Mouse (Mus musculus) T-helper 2 cell (primary cell): ENCODE measurements around the gene Tbccd1.
"Not testable (repeated sequence)": the region's sequence is repeated elsewhere in the genome, so short reads cannot be mapped to it uniquely, and the experiment has no call there.

Source experiments
- in situ Hi-C: fragments of 300-600 bp; cut with MboI, MseI; formaldehyde crosslinking; loops from one replicate; pipeline ENCODE4 v1.15.1; 2025; ENCODE audit warnings: high pct_unique_total_duplicates

Gene Tbccd1

GRCm38 (mm10) chr16:22789908-22790367 lies 67.5 kb downstream of the Tbccd1 start:
- in situ Hi-C loops, result no loop called here

GRCm38 (mm10) chr16:22782686-22783085 lies 74.8 kb downstream of the Tbccd1 start:
- in situ Hi-C loops, result no loop called here

DNA sequence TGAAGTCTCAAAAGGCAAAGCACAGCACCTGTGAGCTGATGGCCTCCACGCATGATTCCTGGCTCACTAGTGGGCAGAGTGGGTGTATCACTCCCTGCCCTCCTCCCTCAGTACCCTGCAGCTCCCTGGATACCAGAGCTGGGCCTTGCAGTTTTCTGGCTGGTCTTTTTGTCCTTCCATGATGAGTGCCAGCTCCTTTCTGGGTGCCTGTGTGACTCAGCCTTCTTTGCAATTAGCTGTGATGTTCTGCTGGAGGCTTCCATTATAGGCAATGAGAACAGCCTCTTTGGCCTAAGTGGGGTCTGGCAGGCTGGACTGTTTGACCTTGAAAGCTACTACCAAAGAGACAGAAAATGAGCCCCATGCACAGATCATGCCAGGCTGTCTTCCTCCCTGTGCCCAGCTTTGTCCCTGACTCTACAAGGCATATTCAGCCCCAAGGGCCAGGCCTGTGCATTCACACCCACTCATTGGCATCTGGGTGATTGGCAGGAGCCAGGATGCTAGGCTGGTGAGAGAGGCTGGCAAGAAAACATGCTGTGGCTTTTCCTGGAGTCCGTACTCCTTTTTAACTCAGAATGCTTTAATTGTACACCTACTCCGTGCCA lies 78.1 kb downstream of the Tbccd1 start:
- in situ Hi-C loops, result no loop called here

DNA sequence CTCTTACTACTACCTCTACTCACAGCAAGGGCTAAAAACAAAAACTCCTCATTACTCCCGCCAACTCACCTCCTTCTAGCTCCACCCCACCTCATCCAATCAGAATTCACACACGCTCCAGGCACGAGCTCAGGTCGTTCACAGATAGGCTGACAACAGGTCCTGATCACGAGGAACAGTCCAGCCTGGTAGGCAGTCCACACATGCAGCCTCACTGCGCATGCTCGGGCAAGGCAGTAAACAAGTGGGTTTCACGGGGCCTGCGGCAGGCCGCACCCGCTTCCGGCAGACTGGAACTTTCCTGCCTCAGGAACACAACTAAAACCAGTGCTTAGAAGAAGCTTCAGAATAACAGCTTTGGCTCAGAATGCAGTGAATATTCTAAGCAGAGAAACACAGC lies 79.2 kb downstream of the Tbccd1 start:
- in situ Hi-C loops, result not testable (repeated sequence)

GRCm38 (mm10) chr16:22775471-22775985 lies 81.9 kb downstream of the Tbccd1 start:
- in situ Hi-C loops, result no loop called here

- in situ Hi-C loops, result no loop called here
These were observed 88.8 kb downstream of the Tbccd1 start for GRCm38 (mm10) chr16:22768661-22769060.

GRCm38 (mm10) chr16:22767405-22767804 lies 90.1 kb downstream of the Tbccd1 start:
- in situ Hi-C loops, result no loop called here

DNA sequence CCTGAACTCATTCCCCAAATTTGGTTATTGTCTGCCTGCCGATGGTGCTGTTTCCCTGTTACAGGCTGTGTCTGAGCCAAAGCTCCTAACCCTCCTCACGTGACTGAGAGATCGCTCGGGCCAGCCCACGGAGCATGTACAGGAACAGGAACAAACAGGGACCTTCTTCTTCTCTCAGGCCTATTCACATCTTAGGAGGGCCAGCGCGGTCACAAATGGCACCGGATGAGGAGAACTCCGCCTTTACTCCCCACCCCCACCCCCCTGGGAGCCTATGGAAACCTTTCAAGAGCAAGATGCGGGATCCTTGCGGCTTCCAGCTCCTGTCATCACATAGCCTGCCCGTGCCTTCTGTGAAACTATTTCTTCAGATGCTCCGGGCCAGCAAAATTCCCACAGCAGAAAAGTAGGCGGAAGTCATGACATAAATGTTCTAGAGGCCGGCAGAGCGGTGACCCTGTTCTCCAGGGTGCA lies 90.7 kb downstream of the Tbccd1 start:
- in situ Hi-C loops, result no loop called here

- in situ Hi-C loops, result no loop called here
These were observed 91.9 kb downstream of the Tbccd1 start for GRCm38 (mm10) chr16:22765531-22765930.
